Mouse (Mus musculus) limb, embryonic 14.5 days (tissue): ENCODE results near the gene Ncam2. TPM values are rescaled to one million over a fixed set of nuclear protein-coding genes. Genes with fewer than 3 reads are reported as not detected.

Experiments used
- ATAC-seq: fragments of 200-750 bp; cut with Nextera tagmentation; 2 replicates; pipeline ENCODE4 v1.8.0; 2017; ENCODE audit warnings: low read depth, moderate number of reproducible peaks, moderate TSS enrichment; ENCODE audit not compliant: low FRiP score
- DNase-seq: peaks from one replicate; pipeline ENCODE4 v3.0.0-alpha.2; 2015; ENCODE audit warnings: low spot score
- H3K27ac ChIP-seq: fragments of 300-500 bp; sonication (generic); replicated peaks from 2 replicates; pipeline ENCODE4 v1.5.1; 2014; ENCODE audit warnings: low read depth, mild to moderate bottlenecking, low read length, moderate library complexity, mixed read lengths
- H3K27me3 ChIP-seq: fragments of 300-500 bp; sonication (generic); 2 replicates; pipeline ENCODE4 v1.6.1; 2014; ENCODE audit warnings: low read length, mixed read lengths; ENCODE audit not compliant: control insufficient read depth, insufficient read depth
- H3K36me3 ChIP-seq: fragments of 300-500 bp; sonication (generic); 2 replicates; pipeline ENCODE4 v1.6.1; 2014; ENCODE audit warnings: mild to moderate bottlenecking, low read length, moderate library complexity, mixed read lengths; ENCODE audit not compliant: control insufficient read depth, insufficient read depth
- H3K4me1 ChIP-seq: fragments of 300-500 bp; sonication (generic); 2 replicates; pipeline ENCODE4 v1.6.1; 2014; ENCODE audit warnings: antibody characterized with exemption, low read length, mixed read lengths; ENCODE audit not compliant: control insufficient read depth, insufficient read depth
- H3K4me2 ChIP-seq: fragments of 300-500 bp; sonication (generic); replicated peaks from 2 replicates; pipeline ENCODE4 v1.6.1; 2014; ENCODE audit warnings: low read depth, mild to moderate bottlenecking, low read length, moderate library complexity; ENCODE audit not compliant: severe bottlenecking
- H3K4me3 ChIP-seq: fragments of 300-500 bp; sonication (generic); replicated peaks from 2 replicates; pipeline ENCODE4 v1.5.1; 2014; ENCODE audit warnings: low read length
- H3K9ac ChIP-seq: fragments of 300-500 bp; sonication (generic); 2 replicates; pipeline ENCODE4 v1.6.1; 2014; ENCODE audit warnings: mild to moderate bottlenecking, low read depth, low read length, moderate library complexity; ENCODE audit not compliant: severe bottlenecking
- H3K9me3 ChIP-seq: fragments of 300-500 bp; sonication (generic); 2 replicates; pipeline ENCODE4 v1.6.1; 2016; ENCODE audit warnings: low read length; ENCODE audit not compliant: control insufficient read depth
- POLR2A ChIP-seq: fragments of 200-500 bp; IDR thresholded peaks from 2 replicates; pipeline ENCODE4 v1.8.0; 2012; ENCODE audit warnings: inconsistent platforms, mild to moderate bottlenecking, moderate library complexity, borderline replicate concordance; ENCODE audit not compliant: insufficient read depth, insufficient read length; ENCODE audit errors: extremely low read depth
- WGBS: fragments of 180-500 bp; shearing (Covaris S2); extraction: QIAGEN DNeasy Blood & Tissue Kit; methylation state at CpG from one replicate; pipeline ENCODE4 v1.1.7; 2014; 5-methylcytosine and 5-hydroxymethylcytosine counted together
- polyA plus RNA-seq, 2 experiments: library from polyadenylated mRNA; depleted of rRNA in 1 of 2; stranded (reverse) in 1 of 2; unstranded in 1 of 2; fragments of >200 nt; fragmentation: Nextera tagmentation in 1 of 2; extraction: Ambion mirVana in 1 of 2; gene quantifications; 2 replicates each; pipeline versions ENCODE4 v1.2.1 to v1.2.3; 2012 to 2014

Gene Ncam2
- polyA plus RNA-seq, 2 experiments = 1.6 to 2.2 TPM

GRCm38 (mm10) chr16:81273597-81274360 is 73.3 kb downstream of the Ncam2 start:
- Histone ChIP-seq H3K9me3 (no peaks in the 10 kb centered on the region), H3K4me1 (no peaks in the 10 kb centered on the region), H3K27me3 (no peaks in the 10 kb centered on the region), H3K36me3 (no peaks in the 10 kb centered on the region), H3K4me2 (no peak overlapping the region), H3K27ac (no peak overlapping the region), H3K9ac (no peak overlapping the region), H3K4me3 (no peak overlapping the region)
- ATAC-seq (no peak), DNase-seq (no peak)
- WGBS = 83% methylated on average over 2 of the region's 2 CpGs
- no peak for TF ChIP-seq POLR2A

DNA sequence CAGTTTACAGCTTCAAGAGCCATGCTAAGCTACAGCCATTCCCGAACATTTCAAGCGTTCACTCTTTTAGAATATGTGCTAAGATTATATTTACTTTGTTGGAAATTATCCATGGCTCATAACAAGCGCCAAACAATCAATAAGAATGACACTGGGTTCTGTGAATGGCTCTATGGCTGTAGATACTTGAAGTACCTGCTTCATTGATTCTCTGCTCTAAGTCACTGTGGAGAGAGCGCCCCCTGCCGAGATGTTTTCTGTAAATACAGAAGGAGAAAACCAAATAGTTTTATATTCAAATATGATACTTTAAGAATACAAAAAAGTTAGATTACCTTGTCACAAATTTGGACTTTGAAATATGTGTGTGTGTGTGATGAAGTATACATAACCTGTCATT is 83.7 kb downstream of the Ncam2 start:
- 43% methylated on average over 5 of the region's 5 CpGs for WGBS
- DNase-seq = peak; percentile 5
- Histone ChIP-seq H3K4me3 (no peak overlapping the region), H3K27me3 (no peaks in the 10 kb centered on the region), H3K27ac (no peak overlapping the region), H3K4me1 (no peaks in the 10 kb centered on the region), H3K9ac (no peak overlapping the region), H3K36me3 (no peaks in the 10 kb centered on the region), H3K9me3 (no peaks in the 10 kb centered on the region), H3K4me2 (no peak overlapping the region)
- no peak for TF ChIP-seq POLR2A
- ATAC-seq = no peak

DNA sequence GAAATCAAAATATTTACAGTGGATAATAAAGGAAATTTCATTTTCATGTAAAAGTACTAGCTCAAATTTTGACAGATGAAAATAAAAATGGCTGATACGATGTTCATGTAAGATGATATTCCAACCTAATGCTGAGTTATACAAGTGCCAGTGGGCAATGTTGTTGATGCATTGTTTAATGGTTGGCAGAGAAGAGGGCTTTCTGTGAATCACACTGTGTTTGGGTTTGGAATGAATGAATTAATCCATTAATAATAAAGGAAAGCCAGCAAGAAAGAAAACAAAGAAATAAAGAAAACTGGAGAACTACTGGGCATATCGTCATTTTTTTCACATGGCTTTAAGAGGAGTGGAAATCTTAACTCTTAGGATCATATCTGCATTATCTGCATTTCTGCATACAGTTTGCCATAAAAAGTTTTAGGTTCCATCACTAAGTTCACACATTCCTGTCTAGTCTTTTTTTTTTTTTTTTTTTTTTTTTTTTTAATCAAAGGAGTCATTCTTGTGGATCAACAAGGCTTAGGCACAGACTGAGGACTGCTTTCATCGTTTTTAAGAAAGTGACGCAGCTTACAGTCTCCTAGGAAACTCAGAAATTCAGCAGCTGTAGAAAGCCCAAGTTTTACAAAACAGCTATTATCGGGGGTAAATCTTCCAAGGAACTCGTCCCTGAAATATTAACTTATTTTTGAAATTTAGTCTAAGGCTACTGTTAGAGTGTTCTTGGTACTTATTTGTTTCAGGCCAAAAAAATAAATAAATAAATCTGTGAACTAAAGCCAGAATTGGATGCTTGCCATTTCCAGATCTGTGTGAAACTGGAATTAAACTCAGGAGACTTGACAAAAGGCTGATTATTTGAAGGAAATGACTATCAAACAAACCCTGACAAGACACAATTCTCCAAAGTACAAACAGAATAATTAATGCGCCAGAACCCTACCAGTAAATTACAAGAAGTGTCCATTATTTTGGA is 84.7 kb downstream of the Ncam2 start:
- TF ChIP-seq POLR2A = no peak
- 75% methylated on average over 7 of the region's 7 CpGs for WGBS
- no peak overlapping the region for H3K4me2 ChIP-seq

GRCm38 (mm10) chr16:81285882-81286281 is 85.4 kb downstream of the Ncam2 start:
- DNase-seq (no peak), ATAC-seq (no peak)
- Histone ChIP-seq H3K36me3 (no peaks in the 10 kb centered on the region), H3K27ac (no peak overlapping the region), H3K9me3 (no peaks in the 10 kb centered on the region), H3K4me2 (no peak overlapping the region), H3K9ac (no peak overlapping the region), H3K4me3 (no peak overlapping the region), H3K4me1 (no peaks in the 10 kb centered on the region), H3K27me3 (no peaks in the 10 kb centered on the region)
- TF ChIP-seq POLR2A = no peak
- WGBS = 87% methylated on average over 2 of the region's 2 CpGs

More for the DNA sequence above, 84.7 kb downstream of the Ncam2 start:
- Histone ChIP-seq H3K9me3 (no peaks in the 10 kb centered on the region), H3K36me3 (no peaks in the 10 kb centered on the region), H3K4me1 (no peaks in the 10 kb centered on the region), H3K27ac (no peak overlapping the region), H3K9ac (no peak overlapping the region), H3K4me3 (no peak overlapping the region), H3K27me3 (no peaks in the 10 kb centered on the region)
- no peak for ATAC-seq
- DNase-seq = no peak

DNA sequence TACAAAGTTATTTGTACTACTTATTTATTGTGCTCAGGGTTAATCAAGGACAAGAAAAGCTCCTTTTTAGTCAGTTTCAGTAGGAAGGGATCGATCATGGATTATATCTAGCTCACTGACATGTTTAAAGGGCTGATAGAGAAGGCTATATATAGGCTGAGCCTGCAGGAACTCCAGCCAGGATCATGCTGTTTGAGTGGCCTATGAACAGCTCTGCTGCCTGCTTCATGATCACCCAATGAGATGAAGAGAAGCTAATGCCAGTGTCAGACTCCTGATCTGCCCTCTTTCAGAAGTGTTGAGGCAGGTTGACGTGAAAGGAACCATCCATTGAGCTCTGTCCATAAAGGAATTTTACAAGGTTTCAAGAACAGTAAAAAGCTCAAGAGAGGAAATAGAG is 103.3 kb downstream of the Ncam2 start:
- Histone ChIP-seq H3K4me1 (no peaks in the 10 kb centered on the region), H3K9me3 (no peaks in the 10 kb centered on the region), H3K27ac (no peak overlapping the region), H3K9ac (no peak overlapping the region), H3K4me3 (no peak overlapping the region), H3K27me3 (no peaks in the 10 kb centered on the region), H3K4me2 (no peak overlapping the region), H3K36me3 (no peaks in the 10 kb centered on the region)
- ATAC-seq = no peak
- no peak for DNase-seq
- WGBS = 53% methylated on average over 2 of the region's 2 CpGs
- TF ChIP-seq POLR2A = no peak
